Mouse (Mus musculus): Measurements from ENCODE around the gene Mmgt2. TPM values are rescaled to one million over a fixed set of nuclear protein-coding genes. Genes with fewer than 3 reads are reported as not detected.

Gene Mmgt2
- polyA plus RNA-seq, 1 experiment from 2014 or later, result 36.8 TPM

- peaks cover 10% of the 10 kb centered on the region for H3K36me3 ChIP-seq (replicated peaks)
- 62% methylated on average over 4 of the region's 4 CpGs for WGBS
- ATAC-seq (ENCODE audit: low FRiP score), result no peak
Observed at GRCm38 (mm10) chr11:62660885-62661284, 12.4 kb downstream of the Mmgt2 start.

GRCm38 (mm10) chr11:62664250-62664649 lies 15.8 kb downstream of the Mmgt2 start:
- H3K27me3 ChIP-seq, result no peaks in the 10 kb centered on the region
- H3K36me3 ChIP-seq (replicated peaks), result peaks cover 13% of the 10 kb centered on the region; the same call in 1 of the 2 replicates
- no peak overlapping the region for H3K4me3 ChIP-seq (replicated peaks)
- WGBS, result 91% methylated on average over 6 of the region's 6 CpGs
- no peak overlapping the region for H3K9ac ChIP-seq
- no peak overlapping the region for H3K27ac ChIP-seq
- no peak overlapping the region for H3K4me2 ChIP-seq
- H3K4me1 ChIP-seq, result no peaks in the 10 kb centered on the region
- H3K9me3 ChIP-seq, result no peaks in the 10 kb centered on the region
- no peak for ATAC-seq (ENCODE audit: low FRiP score)

More at GRCm38 (mm10) chr11:62660885-62661284, 12.4 kb downstream of the Mmgt2 start:
- Histone ChIP-seq H3K9ac (no peak overlapping the region), H3K4me1 (no peaks in the 10 kb centered on the region), H3K27me3 (no peaks in the 10 kb centered on the region), H3K9me3 (no peaks in the 10 kb centered on the region), H3K4me3 (replicated peaks) (no peak overlapping the region), H3K27ac (no peak overlapping the region), H3K4me2 (no peak overlapping the region)

- ATAC-seq (ENCODE audit: low FRiP score), result no peak
Observed at GRCm38 (mm10) chr11:62668986-62669385, 20.5 kb downstream of the Mmgt2 start.

GRCm38 (mm10) chr11:62669471-62669870 lies 21.0 kb downstream of the Mmgt2 start:
- Histone ChIP-seq H3K27me3 (no peaks in the 10 kb centered on the region), H3K9me3 (no peaks in the 10 kb centered on the region), H3K4me2 (no peak overlapping the region), H3K27ac (no peak overlapping the region), H3K4me3 (replicated peaks) (no peak overlapping the region), H3K36me3 (replicated peaks) (peaks cover 13% of the 10 kb centered on the region; the same call in 1 of the 2 replicates), H3K9ac (no peak overlapping the region), H3K4me1 (peaks cover 8% of the 10 kb centered on the region; the same call in 1 of the 2 replicates)
- no peak for ATAC-seq (ENCODE audit: low FRiP score)
- WGBS, result 53% methylated on average over 12 of the region's 12 CpGs

More at GRCm38 (mm10) chr11:62668986-62669385, 20.5 kb downstream of the Mmgt2 start:
- peaks cover 8% of the 10 kb centered on the region; the same call in 1 of the 2 replicates for H3K4me1 ChIP-seq
- H3K27ac ChIP-seq, result no peak overlapping the region
- H3K4me3 ChIP-seq (replicated peaks), result no peak overlapping the region
- peaks cover 13% of the 10 kb centered on the region; the same call in 1 of the 2 replicates for H3K36me3 ChIP-seq (replicated peaks)
- no peak overlapping the region for H3K9ac ChIP-seq
- no peak overlapping the region for H3K4me2 ChIP-seq
- H3K27me3 ChIP-seq, result no peaks in the 10 kb centered on the region
- WGBS, result 93% methylated on average over 5 of the region's 5 CpGs
- no peaks in the 10 kb centered on the region for H3K9me3 ChIP-seq

GRCm38 (mm10) chr11:62670006-62670405 lies 21.5 kb downstream of the Mmgt2 start:
- Histone ChIP-seq H3K4me2 (no peak overlapping the region), H3K36me3 (replicated peaks) (peaks cover 10% of the 10 kb centered on the region; the same call in 1 of the 2 replicates), H3K4me1 (peaks cover 8% of the 10 kb centered on the region; the same call in 1 of the 2 replicates), H3K27me3 (no peaks in the 10 kb centered on the region), H3K27ac (no peak overlapping the region), H3K4me3 (replicated peaks) (no peak overlapping the region), H3K9ac (no peak overlapping the region), H3K9me3 (no peaks in the 10 kb centered on the region)
- WGBS, result 89% methylated on average over 6 of the region's 6 CpGs
- ATAC-seq (ENCODE audit: low FRiP score), result no peak

GRCm38 (mm10) chr11:62675480-62676289 lies 27.2 kb downstream of the Mmgt2 start:
- H3K27me3 ChIP-seq, result no peaks in the 10 kb centered on the region
- 18% methylated on average over 17 of the region's 17 CpGs for WGBS
- no peaks in the 10 kb centered on the region for H3K36me3 ChIP-seq (replicated peaks)
- H3K9ac ChIP-seq, result peak overlapping the region; percentile 41; the same call in 1 of the 2 replicates
- H3K27ac ChIP-seq, result no peak overlapping the region
- no peaks in the 10 kb centered on the region for H3K9me3 ChIP-seq
- peak overlapping the region; percentile 48 for H3K4me2 ChIP-seq
- H3K4me3 ChIP-seq (replicated peaks), result peak overlapping the region; percentile 17
- peak; percentile 87 for ATAC-seq (ENCODE audit: low FRiP score)
- H3K4me1 ChIP-seq, result peaks cover 16% of the 10 kb centered on the region; the same call in 1 of the 2 replicates

- H3K4me1 ChIP-seq, result peaks cover 16% of the 10 kb centered on the region; the same call in 1 of the 2 replicates
- no peak for ATAC-seq (ENCODE audit: low FRiP score)
- H3K27ac ChIP-seq, result no peak overlapping the region
Observed at GRCm38 (mm10) chr11:62676290-62676596, 27.8 kb downstream of the Mmgt2 start.

GRCm38 (mm10) chr11:62678778-62679354 lies 30.4 kb downstream of the Mmgt2 start:
- no peaks in the 10 kb centered on the region for H3K9me3 ChIP-seq
- no peak for ATAC-seq (ENCODE audit: low FRiP score)
- WGBS, result 83% methylated on average over 7 of the region's 7 CpGs

More at GRCm38 (mm10) chr11:62676290-62676596, 27.8 kb downstream of the Mmgt2 start:
- H3K9me3 ChIP-seq, result no peaks in the 10 kb centered on the region
- no peaks in the 10 kb centered on the region for H3K36me3 ChIP-seq (replicated peaks)
- H3K27me3 ChIP-seq, result no peaks in the 10 kb centered on the region
- no peak overlapping the region for H3K4me3 ChIP-seq (replicated peaks)
- no peak overlapping the region for H3K4me2 ChIP-seq
- 86% methylated on average over 4 of the region's 4 CpGs for WGBS
- H3K9ac ChIP-seq, result no peak overlapping the region

GRCm38 (mm10) chr11:62679954-62680353 lies 31.5 kb downstream of the Mmgt2 start:
- no peak overlapping the region for H3K4me2 ChIP-seq
- WGBS, result 75% methylated on average over 3 of the region's 4 CpGs
- peaks cover 8% of the 10 kb centered on the region; the same call in 1 of the 2 replicates for H3K4me1 ChIP-seq
- no peak overlapping the region for H3K27ac ChIP-seq
- no peaks in the 10 kb centered on the region for H3K36me3 ChIP-seq (replicated peaks)
- no peaks in the 10 kb centered on the region for H3K9me3 ChIP-seq
- ATAC-seq (ENCODE audit: low FRiP score), result no peak
- no peak overlapping the region for H3K4me3 ChIP-seq (replicated peaks)
- H3K27me3 ChIP-seq, result no peaks in the 10 kb centered on the region
- no peak overlapping the region for H3K9ac ChIP-seq

More at GRCm38 (mm10) chr11:62678778-62679354, 30.4 kb downstream of the Mmgt2 start:
- Histone ChIP-seq H3K27me3 (no peaks in the 10 kb centered on the region), H3K36me3 (replicated peaks) (no peaks in the 10 kb centered on the region), H3K27ac (no peak overlapping the region), H3K4me3 (replicated peaks) (no peak overlapping the region), H3K4me1 (peaks cover 8% of the 10 kb centered on the region; the same call in 1 of the 2 replicates), H3K4me2 (no peak overlapping the region), H3K9ac (no peak overlapping the region)

- no peak overlapping the region for H3K27ac ChIP-seq
- H3K27me3 ChIP-seq, result no peaks in the 10 kb centered on the region
- no peaks in the 10 kb centered on the region for H3K9me3 ChIP-seq
- H3K4me1 ChIP-seq, result no peaks in the 10 kb centered on the region
- no peak overlapping the region for H3K4me3 ChIP-seq (replicated peaks)
- ATAC-seq (ENCODE audit: low FRiP score), result no peak
- no peaks in the 10 kb centered on the region for H3K36me3 ChIP-seq (replicated peaks)
- H3K9ac ChIP-seq, result no peak overlapping the region
- H3K4me2 ChIP-seq, result no peak overlapping the region
- 88% methylated on average over 3 of the region's 3 CpGs for WGBS
Observed at GRCm38 (mm10) chr11:62691592-62691991, 43.1 kb downstream of the Mmgt2 start.

- Histone ChIP-seq H3K9ac (no peak overlapping the region), H3K4me3 (replicated peaks) (no peak overlapping the region), H3K9me3 (no peaks in the 10 kb centered on the region), H3K27ac (no peak overlapping the region), H3K27me3 (no peaks in the 10 kb centered on the region), H3K4me1 (no peaks in the 10 kb centered on the region), H3K36me3 (replicated peaks) (no peaks in the 10 kb centered on the region), H3K4me2 (no peak overlapping the region)
- ATAC-seq (ENCODE audit: low FRiP score), result 0 out of 2 replicates have a peak, but pooled peaks have one; percentile 65
- WGBS, result 24% methylated on average over 11 of the region's 11 CpGs
Observed at GRCm38 (mm10) chr11:62693299-62694184, 45.1 kb downstream of the Mmgt2 start.

- Histone ChIP-seq H3K4me2 (no peak overlapping the region), H3K4me1 (no peaks in the 10 kb centered on the region), H3K9ac (no peak overlapping the region), H3K9me3 (no peaks in the 10 kb centered on the region), H3K27ac (no peak overlapping the region), H3K36me3 (replicated peaks) (no peaks in the 10 kb centered on the region), H3K27me3 (no peaks in the 10 kb centered on the region), H3K4me3 (replicated peaks) (no peak overlapping the region)
- no peak for ATAC-seq (ENCODE audit: low FRiP score)
- 95% methylated on average over 8 of the region's 8 CpGs for WGBS
Observed at GRCm38 (mm10) chr11:62695126-62695525, 46.7 kb downstream of the Mmgt2 start.
